Mouse (Mus musculus) heart, adult 9 months (tissue): Measurements from ENCODE around the gene Phtf2.
"Not testable (repeated sequence)": the region's sequence is repeated elsewhere in the genome, so short reads cannot be mapped to it uniquely, and the experiment has no call there.

Source experiments
- DNase-seq, 2 experiments: peaks; one replicate each; pipeline ENCODE4 v3.0.0; 2022; ENCODE audit warnings: low spot score in 2 of 2

The Phtf2 gene

DNA sequence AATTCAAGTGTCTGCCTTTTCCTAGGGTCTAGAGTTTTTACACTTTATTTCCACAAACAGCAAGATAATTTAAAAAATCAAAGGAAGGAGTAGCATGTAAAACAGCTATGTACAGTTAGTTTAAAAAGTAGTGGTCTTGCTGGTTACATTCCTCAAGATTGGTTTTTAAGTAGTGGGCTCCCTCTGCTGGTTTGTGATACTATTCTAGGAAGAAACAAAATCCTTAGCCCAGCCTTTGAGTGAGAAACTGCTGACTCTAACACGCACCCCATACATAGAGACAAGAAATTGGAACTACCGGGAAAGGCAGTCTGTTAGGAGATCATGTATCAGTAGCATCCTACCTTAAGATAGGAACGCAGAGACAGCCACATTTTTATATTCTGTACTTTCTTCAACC is 108.6 kb downstream of the Phtf2 start:
- DNase-seq: no peak

DNA sequence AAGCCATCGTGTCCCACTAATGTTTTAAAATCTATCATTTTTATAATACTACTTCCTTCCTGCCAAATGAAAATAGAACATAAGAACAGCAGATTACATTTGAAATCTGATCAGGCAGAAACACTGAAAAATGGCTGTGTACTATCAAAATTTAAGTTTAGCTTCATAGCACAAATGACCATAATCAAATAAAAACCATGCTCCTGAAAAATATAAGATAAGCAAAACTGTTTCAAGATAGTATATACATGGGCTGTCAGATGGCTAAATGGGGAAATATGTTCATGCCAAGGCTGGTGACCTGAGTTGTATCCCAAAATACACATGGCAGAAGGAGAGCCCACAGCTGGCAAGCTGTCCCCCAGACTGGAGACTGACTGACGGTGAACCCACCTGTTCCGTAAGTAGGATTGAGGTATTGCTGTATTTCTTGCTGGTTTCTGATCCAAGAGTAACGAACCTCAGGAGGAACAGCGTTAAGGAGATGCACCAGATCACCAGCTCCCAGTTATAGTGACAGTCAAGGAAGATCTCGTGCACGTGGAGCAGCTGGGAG is 116.5 kb downstream of the Phtf2 start:
- DNase-seq: peak; percentile 8 to 11

DNA sequence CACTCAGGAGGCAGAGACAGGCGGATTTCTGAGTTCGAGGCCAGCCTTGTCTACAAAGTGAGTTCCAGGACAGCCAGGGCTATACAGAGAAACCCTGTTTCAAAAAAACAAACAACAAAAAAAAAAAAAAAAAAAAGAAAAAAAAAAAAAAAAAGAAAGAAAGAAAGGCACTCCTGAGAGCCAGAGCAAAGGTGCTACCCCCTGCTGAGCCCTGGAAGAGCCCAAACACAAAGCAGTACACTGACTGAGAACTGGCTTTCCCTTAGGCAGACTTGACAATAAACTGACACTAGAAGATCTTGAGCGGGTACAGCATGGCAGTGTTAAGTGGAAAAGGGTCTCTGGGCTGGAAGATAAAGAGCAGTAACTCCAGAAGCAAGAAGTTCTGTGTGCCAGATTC is 119.5 kb downstream of the Phtf2 start:
- DNase-seq: not testable (repeated sequence)

GRCm38 (mm10) chr5:20760368-20761162 is 121.4 kb downstream of the Phtf2 start:
- no peak for DNase-seq

GRCm38 (mm10) chr5:20759771-20760170 is 122.2 kb downstream of the Phtf2 start:
- DNase-seq: peak; percentile 14 to 26

DNA sequence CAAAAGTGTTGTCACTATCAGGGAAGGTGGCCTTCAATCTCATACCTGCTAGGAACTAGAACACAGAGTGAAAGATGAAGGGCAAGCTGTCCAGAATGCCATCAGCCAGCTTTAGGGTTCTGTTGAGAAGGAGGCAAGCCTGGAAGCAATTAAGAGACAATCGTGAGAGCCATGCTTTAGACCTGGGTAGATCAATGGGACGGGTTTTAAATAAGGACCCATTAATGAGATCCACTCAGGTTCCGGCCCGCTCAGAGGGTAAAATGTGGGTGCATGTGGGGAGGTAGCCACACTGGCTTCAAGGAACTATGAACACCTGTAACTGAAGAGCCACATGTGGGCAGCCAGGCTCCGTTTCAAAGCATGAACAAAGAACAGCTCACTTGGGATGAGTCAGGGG is 128.0 kb downstream of the Phtf2 start:
- no peak for DNase-seq

GRCm38 (mm10) chr5:20753096-20753495 is 128.8 kb downstream of the Phtf2 start:
- DNase-seq: no peak

GRCm38 (mm10) chr5:20751696-20752095 is 130.2 kb downstream of the Phtf2 start:
- DNase-seq: peak; percentile 9 to 14

GRCm38 (mm10) chr5:20751000-20751399 is 130.9 kb downstream of the Phtf2 start:
- DNase-seq: no peak

- no peak for DNase-seq
These were observed 132.4 kb downstream of the Phtf2 start for GRCm38 (mm10) chr5:20749535-20749934.

- no peak for DNase-seq
These were observed 133.1 kb downstream of the Phtf2 start for GRCm38 (mm10) chr5:20748856-20749255.

GRCm38 (mm10) chr5:20748142-20748541 is 133.8 kb downstream of the Phtf2 start:
- DNase-seq: no peak

DNA sequence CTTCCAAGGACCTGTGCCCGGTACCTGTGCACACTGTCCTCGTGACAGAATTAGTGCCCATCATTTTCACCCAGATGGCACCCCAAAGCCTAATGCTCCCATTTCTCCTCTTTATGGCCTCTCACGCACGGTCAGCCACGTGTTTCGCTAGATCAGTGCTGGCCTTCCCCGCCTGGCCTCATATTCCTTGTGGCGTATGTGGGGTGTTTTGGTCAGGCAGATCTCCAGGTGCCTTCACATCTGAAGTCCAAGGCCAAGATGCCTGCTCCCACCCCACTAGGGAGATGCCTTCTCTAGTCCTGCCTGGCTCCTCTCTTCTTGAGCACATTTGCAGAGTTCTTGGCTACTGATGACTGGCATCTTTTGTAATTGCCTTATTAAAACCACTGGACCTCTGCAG is 140.0 kb downstream of the Phtf2 start:
- DNase-seq: no peak

DNA sequence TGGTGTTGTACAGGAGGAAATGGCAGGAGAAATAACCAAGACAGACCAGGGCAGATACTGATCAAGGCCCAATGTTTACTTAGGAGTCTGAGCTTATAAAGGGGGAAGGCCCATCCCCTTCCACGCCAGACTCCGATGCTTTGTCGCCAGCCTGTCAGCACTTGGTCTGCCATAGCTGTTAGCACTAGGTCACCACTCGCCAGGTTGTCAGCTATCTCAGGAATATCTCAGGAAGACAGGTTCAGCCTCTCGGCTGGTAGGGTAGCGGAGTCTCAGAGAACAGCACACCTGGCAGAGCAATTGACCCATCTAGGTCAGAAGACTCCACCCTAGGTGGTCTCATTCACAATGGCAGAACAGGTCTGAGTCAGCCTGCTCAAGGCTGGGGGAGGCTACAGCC is 140.7 kb downstream of the Phtf2 start:
- DNase-seq: no peak

GRCm38 (mm10) chr5:20738795-20739194 is 143.1 kb downstream of the Phtf2 start:
- DNase-seq: no peak

GRCm38 (mm10) chr5:20723226-20723625 is 158.7 kb downstream of the Phtf2 start:
- DNase-seq: not testable (repeated sequence)

DNA sequence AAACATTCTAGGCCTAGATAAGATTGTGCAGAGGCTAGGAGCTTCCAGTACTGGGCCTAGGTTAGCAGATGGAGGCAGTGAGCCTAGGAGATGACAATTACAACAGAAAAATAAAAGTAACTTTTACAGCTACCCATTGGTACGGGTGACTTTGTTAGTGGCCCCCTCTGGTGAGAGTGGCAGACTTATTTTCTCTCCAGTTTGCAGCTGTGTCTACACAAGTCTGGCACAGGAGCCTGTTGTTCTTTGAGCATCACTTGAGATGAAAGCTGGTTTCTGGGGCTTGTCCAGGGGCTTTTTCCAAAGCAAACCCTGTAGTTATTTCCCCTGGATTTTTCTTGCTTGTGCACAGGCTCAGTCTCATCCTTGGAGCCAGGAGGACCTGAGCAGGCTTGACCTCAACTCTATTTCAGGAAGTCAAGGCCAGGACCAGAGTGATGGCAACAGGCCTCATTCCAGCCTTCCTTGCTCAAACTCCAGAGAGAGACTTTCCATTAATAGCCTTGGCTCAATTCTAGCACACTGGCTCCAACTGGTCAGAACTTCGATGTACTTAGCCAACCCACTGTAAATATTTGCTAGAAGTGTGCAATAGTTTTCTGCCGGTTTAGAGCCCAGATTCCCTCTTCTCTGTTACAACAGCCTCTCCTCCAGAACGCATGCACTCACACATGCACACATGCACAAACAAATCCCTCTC is 161.6 kb downstream of the Phtf2 start:
- DNase-seq: peak; percentile 61 to 72

DNA sequence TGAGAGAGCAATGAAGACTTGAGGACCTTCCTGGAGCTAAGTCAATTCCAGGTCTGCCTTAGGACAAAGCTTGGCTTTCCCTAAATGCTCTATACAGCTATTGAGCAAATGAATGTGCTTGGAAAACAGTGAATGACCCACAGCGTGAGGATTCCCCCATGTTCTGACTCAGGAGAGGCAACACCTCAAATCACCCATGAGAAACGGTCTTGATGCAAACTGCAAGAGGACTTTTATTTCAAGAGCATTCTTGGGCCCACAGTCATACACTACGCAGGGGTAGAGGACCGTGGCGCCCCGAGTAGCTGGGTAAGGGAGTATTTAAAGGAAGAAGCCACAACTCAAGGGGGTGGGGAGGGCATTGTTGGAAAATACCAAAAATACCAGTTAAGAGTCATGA is 165.9 kb downstream of the Phtf2 start:
- not testable (repeated sequence) for DNase-seq

GRCm38 (mm10) chr5:20714619-20715018 is 167.3 kb downstream of the Phtf2 start:
- not testable (repeated sequence) for DNase-seq

DNA sequence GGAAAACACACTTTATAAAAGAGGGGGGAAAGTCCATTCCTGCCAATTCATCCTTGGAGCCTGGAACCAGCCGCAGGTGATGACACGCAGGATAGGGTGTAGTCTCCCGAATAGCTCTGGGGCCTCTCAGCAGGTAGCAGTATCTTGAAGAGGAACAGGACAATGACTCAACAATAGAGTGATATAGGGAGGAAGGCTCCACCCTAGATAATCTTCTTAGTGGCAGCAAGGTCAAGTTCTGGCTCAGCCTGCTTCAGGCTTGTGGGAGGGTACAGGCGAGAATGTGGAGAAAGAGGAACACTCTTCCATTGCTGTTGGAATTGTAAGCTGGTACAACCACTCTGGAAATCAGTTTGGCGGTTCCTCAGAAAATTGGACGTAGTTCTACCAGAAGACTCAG is 171.1 kb downstream of the Phtf2 start:
- not testable (repeated sequence) for DNase-seq
